Mouse (Mus musculus): ENCODE measurements at regions not wholly inside any gene's neighbourhood (a gene's known extent, or its start where the extent isn't known, plus 50 kb on each side); places are given as distances from the start of the nearest gene placed in this dataset.
"Not testable (repeated sequence)": the region's sequence is repeated elsewhere in the genome, so short reads cannot be mapped to it uniquely, and the experiment has no call there.

DNA sequence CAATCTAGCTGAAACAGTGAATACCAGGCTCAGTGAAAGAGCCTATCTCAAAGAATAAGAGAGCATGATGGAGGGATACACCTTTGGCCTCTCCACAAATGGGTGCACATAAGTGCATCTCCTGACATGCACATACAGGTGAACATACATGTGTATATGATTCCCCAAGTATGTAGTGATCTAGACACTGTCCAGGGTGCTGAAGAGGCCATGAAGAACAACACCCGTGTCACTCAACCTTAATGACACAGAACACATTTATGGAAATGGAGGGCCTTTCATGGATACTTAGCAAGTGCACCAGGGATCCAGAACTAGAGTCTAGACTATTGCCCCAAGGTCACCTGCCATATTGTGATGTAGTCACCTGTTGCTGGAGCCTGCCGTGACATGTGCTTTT lies 56.9 kb downstream of the Spata19 start:
- intact Hi-C loops (cut with DNase I) = no loop called here
- no peak for DNase-seq

DNA sequence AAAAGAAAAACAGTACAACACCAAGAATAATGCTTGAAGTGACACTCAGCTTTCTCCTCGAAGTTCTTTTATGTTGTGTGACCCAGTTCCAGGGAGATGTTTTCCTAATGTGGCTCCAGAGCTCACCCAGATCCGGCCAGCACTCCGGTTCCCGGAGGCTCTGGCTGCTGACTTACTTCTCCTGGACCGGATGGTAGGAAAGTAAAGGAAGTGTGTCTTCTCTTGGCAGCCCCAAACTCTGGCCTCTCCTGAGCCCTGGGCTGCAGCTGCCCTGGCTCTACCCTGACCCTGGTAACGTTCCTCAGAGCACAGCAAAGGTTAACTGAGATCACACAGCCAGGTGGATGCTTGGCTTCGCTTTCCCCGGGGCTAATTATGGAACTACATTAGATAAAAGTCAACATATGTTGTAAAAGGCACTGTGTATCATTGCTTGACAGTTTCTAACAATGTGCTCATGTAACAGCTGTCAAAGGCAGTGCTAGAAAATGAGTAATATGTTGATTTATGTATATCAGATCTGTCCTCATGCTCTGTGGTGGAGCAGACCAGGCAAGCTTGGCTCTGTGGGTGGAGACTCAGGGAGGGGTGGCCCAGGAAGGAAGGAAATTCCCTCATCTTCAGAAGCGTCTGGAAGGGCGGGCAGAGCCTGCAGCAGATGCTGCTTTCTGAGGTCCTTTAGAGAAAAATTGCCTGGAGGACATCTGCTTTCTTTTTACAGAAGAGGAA lies 57.5 kb downstream of the Spata19 start:
- no peak for DNase-seq
- intact Hi-C loops (cut with DNase I) = no loop called here

DNA sequence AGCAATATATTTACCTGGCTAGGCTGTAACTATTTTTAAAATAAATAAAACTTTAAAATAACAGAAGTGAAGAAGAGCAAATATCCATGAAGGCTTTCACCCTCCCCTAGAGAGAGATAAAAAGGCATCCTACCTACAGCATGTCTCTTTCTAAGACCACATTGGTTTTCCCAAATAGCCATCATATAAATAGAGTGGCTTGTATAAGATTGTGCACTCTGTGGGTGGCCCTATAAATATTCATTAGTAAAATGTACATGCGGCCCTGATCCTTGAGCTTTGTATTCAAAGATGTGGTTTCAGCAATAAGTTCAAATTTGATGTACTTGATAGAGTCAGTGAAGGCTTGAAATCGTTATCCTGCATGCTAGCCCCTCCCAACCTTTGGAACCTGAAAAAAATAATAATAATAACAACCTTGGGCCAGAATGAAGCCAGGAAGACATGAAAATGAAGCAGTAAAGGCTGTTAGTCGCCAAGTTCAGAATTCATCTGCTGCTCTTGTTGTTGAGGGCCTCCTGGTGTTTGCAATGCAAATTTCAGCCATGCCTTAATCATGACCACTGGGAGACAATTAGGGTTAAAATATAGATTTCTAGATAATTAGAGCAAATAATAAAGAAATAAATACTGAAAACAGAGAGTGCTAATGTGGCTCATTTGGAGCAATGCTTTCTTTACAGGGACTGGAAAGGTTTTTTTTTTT lies 61.9 kb downstream of the Spata19 start:
- DNase-seq = no peak
- intact Hi-C loops (cut with DNase I) = no loop called here

DNA sequence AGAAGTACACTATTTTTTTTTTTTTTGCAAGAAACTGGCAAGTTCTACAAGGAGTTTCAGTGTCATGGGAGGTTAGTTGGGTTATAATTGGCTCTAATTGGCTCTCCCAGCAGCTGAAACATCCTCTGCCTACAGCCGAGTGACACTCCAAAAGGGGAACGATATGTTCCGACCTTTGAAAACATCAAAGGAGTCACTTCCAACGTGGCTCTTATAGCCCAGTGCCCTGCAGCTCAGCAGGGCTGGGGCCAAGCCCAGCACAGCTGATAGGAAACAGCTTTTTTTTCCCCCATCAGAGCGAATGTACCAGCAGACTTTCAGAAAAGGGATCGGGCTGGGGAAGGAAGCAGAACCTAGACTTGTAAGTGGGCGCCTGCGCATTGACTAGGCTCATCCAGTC lies 64.4 kb downstream of the Spata19 start:
- intact Hi-C loops (cut with DNase I) = no loop called here
- DNase-seq = no peak

DNA sequence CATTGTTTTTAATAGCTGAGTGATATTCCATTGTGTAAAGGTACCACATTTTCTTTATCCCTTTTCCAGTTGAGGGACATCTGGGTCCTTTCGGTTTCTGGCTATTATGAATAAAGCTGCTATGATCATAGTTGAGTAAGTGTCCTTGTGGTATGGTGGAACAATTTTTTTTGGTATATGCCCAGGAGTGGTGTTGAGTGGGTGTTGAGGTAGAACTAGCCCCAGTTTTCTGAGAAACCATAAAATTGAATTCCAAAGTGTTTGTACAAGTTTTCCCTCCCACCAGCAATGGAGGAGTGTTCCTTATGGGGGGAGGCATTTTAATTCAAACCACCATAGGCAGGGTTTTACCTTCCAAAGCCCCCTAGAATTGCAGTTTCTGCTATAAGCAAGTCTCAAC lies 67.4 kb downstream of the Spata19 start:
- DNase-seq = no peak
- intact Hi-C loops (cut with DNase I) = no loop called here

DNA sequence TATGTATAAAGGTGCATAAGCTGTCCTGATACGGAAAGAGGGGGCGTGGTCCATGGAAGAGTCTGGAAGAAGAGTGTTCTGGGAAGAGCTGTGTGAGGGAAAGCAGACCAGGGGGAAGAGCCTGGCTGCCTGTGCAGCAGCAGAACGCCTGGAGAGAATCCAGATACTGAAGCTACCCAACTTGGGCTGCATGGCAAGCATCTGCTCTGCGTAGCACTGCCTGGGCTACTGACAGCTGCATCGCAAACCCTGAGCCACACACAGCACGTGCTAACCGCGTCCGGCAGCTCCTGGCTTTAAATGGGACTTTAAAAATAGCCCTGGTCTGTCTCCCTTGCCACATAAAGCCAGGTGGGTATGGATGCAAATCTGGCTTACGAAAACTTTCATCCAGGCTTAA lies 78.9 kb downstream of the Spata19 start:
- DNase-seq = peak; percentile 71

DNA sequence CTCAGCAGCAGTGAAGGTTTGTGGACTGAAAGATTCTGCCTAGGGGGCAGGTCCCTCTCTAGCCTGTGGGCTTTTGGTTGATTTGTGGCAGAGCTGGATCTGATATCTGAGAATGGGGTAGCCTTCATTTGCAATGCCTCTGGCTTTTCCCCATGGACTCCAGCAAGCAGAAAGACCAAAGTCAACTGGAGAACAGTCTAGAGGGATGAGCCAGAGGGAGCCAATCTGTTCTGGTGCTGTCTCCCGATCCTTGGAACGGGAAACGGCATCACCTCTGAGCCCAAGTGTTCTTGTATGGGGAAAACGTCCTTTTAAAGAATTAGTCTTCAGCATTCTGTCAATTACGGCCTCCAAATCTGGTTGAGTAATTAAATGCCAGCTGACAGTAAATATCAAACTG lies 80.0 kb downstream of the Spata19 start:
- DNase-seq = no peak
- intact Hi-C loops (cut with DNase I) = no loop called here

More for the DNA sequence above, 78.9 kb downstream of the Spata19 start:
- intact Hi-C loops (cut with DNase I) = no loop called here

DNA sequence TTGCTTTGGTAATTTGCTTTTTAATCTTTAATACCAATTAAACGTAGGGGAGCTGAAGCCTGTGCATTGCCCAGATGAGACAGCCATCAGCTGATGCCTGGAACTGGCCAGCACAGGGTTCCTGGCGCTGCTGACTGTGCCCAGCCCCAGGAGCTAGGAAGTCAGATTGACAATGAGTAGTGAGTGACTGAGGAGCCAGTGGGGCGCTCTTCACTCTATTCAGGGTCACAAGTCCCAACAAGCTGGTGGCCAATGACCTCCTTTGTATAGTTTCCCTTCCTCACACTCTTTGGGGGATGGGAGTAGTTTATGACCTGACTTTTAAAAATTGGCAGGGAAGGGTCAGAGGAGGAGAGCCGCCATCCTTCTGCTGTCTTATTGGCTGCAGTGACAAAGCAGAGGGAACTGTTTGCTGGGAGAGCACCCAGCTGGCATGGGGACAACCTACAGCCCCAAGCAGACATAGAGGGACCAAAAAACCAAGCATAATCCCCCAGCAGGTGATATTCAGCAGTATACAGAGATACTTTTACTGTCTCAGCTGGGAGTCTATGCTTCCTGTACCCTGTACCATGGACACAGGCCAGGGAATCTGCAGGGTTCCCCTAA lies 80.6 kb downstream of the Spata19 start:
- intact Hi-C loops (cut with DNase I) = no loop called here
- peak; percentile 82 for DNase-seq

DNA sequence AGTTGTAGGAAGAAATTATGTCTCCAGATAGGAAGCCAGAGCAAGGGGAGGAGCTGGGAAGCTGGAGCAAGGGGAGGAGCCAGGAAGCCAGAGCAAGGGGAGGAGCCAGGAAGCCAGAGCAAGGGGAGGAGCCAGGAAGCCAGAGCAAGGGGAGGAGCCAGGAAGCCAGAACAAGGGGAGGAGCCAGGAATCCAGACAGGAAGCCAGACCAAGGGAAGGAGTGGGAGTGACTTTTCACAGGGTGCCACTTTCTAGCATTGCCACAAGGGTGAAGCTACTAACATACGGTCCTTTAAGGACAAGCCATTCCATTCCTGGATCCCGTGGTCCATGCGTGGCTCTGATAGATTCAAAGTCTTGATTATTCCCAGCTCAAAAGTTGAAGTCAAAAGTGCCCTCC lies 81.7 kb downstream of the Spata19 start:
- intact Hi-C loops (cut with DNase I) = no loop called here
- DNase-seq = no peak

DNA sequence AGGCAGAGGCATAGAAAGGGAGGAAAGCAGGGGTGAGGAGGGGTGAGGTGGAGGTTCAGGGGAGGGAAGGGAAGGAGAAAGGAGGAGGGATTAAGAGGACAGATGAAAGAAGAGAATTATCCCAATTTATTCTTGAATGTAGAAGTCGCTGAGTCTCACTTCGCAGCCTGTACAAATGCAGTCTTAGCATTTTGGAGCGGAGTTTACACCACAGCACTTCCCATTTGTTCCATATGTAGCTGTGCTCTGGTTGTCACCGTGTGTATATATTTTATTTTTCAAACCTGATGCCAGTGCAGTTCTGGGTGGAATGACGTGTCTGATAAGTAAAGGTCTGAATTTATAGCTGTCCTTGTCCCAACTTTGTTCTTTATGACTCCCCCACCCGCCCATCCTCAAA lies 105.2 kb downstream of the Spata19 start:
- no peak for DNase-seq
- intact Hi-C loops (cut with DNase I) = no loop called here

DNA sequence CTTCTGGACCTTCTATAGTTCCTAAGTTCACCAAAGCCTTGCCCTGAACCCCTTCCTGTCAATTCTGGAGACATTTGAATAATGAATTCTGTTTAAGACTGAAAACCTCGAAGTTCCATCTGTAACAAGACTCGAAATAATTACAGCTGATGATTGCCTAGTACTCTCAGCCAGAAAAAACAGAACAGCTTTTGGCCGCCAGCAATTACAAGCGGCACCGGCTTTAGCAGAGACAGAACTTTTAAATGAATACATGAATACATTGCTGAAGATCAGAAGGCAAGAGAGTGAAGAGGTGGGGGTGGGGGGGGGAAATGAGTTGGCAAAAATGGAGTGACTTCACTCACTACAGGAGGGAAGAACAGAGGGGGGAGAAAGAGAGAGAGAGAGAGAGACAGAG lies 112.6 kb downstream of the Spata19 start:
- no peak for DNase-seq
- intact Hi-C loops (cut with DNase I) = no loop called here

DNA sequence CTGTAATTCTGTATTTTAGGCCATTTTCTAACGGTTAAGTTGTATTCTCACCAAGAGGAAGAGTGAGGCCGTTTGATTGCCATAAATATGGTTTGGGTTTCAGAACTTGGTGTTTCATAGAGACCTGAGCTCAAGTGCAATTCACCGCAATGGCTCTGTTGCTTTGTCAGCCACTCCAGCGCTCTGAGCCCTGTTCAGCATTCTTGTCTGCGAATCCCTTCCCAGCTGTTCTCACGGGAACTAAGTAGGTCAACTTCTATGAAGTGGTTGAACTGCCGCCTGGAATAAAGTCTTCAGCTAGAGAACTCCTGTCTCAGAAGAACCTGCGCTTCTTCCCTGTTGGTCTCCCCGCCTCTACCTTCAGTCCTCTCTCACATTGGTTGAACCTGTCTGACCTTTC lies 113.1 kb downstream of the Spata19 start:
- DNase-seq = no peak
- intact Hi-C loops (cut with DNase I) = no loop called here

DNA sequence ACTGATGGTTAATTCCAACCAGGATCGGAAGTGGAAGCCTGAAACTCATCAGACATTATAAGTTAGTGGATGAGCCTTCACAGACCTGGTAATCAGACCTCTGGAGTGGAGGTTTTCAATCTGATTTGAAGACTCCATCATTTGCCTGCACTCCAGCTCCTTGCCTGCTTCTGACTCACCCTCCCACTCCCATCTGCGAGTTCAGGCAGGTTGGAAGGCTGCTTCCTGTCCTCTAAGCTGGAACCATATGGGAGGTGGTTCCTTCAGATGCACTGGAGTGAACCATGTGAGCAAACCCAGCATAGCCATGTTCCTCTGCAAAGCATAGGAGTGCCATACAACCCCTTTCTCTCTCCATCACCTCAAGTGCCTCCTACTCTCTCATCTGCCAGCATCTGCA lies 114.6 kb downstream of the Spata19 start:
- intact Hi-C loops (cut with DNase I) = no loop called here
- no peak for DNase-seq

DNA sequence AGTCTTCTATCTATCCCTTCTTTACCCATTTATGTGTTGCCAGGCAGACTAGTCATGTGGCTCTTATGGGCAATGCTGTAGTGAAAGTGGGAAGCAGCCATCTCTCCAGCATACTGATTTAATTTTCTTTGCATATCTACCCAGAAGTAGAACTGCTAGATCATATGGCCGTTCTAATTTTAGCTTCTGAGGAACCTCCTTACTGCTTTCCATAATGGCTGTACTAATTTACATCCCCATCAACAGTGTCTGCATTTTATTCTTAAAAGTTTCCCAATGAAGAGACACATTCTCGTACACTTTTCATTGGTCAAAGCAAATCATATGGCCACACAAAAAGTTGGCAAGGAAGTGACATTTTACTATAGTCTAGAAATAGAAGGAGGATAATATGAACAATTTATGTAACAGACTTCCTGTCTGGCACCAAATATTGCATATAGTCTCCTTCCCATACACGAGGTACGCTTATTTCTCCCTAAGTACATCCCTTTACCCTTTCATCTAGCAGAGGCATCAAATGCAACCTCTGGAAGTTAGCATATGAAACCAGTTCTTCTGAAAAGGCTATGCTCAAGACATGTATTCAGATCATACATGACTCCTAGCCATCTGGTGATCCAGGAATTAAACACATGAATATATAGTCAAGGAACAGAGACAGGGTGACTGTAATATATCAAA lies 119.0 kb downstream of the Spata19 start:
- intact Hi-C loops (cut with DNase I) = no loop called here
- DNase-seq = no peak

DNA sequence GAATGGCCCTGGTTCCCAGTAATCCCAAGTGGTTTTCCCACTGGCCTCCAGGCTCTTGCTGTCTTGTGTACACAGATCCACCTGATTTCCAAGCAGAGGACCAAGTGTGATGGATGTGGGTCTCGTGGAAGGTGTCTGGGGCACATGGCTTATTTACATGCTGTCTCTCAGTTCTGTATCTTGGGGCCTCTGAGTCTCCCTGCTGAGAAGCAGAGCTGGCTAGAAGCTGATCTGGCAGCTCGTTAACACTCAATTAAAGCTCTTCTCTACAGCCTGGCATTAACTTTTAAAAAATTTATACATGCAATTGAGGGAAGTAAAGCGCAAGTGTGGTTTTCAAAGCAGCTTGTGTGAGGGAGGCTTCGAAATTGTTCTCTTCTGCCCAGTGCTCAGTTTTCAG lies 121.4 kb downstream of the Spata19 start:
- no peak for DNase-seq
- intact Hi-C loops (cut with DNase I) = no loop called here

DNA sequence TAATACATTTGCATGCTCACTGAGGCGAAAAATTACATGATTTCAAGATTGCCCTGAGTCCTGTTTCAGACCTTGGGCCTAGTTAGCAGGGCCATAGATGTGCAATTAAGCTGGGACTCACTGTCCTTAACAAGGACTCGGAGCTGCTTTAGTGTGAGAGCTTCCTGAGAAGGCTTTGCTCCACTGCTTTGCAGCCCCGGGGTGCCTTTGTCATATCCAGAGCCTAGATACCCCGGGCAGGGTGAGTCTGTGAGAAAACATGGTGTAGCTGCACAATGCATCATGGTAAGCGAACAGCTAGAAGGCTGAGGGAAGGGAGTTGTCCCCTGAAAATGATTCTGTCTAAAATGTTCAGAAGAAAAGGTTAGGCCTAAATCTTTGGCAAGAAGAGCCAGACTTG lies 123.1 kb downstream of the Spata19 start:
- DNase-seq = no peak
- intact Hi-C loops (cut with DNase I) = no loop called here

DNA sequence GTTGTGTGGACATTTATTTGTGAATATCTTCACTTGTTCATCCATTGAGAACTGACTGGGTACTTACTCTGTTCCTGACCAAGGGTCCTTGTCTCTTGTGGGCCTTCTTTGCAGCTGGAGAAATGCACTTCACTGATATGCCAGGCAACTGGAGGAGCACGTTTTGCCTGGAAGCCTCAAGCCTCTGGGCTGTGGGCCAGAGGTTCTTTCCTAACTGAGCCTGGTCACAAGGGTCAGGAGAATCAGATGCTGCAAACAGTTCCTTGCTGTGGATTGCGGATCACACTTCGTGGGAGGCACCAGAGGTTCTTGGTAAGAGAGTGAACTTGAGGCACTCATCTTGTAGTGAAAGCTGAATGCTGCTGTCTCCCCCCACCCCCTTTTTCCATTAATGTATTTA lies 124.6 kb downstream of the Spata19 start:
- no peak for DNase-seq
- intact Hi-C loops (cut with DNase I) = no loop called here

DNA sequence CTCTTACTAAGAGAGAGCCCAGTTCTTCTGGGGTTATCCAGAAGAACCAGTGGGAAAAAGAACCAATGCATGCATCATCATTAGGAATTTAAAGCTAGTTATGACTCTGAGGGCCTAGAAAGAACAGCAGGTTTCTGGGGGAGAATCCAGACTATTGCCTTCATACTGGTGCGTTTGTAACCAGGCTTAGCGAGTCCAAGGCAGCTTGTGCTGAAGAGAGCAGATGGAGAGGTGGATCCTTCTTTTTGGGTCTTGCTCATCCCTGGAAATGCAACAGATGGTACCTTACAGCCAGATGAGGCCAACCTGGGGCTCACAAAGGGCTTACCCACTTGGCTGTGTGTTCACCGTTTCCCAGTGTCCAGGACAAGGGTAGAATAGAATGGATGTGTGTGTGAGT lies 130.1 kb downstream of the Spata19 start:
- DNase-seq = no peak
- intact Hi-C loops (cut with DNase I) = no loop called here

DNA sequence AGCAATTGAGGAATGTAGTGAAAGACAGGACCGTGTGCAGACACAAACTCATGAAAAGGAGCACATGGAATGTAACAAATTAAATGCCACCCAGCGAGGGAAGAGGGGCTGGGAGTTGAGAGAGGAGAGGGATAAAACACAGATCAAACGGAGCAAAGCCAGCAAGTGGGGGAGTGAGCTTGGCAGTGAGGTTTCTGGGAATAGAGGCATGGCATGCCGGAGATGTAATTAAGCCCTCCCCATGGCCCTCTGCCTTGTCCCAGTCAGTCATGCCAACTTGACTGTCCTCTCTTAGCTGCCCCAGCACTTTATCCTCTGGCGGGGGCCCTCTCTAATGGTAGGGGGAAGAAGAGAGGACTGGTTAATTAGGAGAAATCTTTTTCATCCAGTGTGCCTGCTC lies 141.9 kb downstream of the Spata19 start:
- intact Hi-C loops (cut with DNase I) = no loop called here
- DNase-seq = peak; percentile 43

DNA sequence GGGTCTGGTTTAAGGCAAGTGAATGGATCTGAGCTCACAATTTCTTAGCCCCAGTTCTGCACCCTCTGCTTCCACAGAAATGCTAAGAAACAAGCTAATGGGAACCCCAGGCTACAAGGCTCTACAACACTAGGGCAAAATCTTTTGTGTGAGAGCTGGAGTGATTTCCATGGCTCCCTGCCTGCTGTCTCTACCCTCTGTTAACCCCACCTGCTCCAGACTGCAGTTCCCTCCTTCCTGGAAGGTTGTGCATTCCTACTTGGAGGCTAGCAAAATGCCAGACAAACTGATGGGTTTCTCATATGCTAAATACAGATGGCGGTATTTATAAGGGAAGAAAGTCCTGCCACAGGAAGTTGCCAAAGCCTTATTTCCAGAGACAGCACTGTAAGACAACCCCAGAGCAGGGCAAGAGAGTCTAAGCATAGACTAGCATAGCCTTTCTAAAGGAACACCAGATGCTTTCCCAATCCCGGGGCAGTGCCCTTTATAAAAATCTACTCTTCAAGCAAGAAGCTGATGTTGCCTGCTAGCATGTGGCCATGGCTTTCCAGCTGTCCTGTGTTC lies 145.1 kb downstream of the Spata19 start:
- intact Hi-C loops (cut with DNase I) = no loop called here
- no peak for DNase-seq

DNA sequence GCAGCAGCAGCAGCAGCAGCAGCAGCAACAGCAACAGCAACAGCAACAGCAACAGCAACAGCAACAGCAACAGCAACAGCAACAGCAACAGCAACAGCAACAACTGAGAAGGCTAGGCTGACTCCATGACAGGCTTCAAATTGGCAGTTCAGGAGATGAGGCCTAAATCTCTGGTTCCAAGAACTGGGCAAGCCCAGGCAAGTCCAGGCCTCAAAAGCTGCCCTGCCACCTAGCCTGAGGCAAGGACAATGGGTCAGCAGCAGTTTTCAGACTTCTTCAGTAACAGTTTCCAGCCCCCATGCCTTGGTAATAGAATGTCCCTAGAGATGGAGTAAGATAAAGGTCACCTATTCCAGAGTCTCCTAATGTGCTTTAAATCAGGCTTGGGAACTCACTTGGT lies 158.1 kb downstream of the Spata19 start:
- DNase-seq; intact Hi-C loops (cut with DNase I): not testable (repeated sequence)
